Mouse (Mus musculus) MEL (cell line): ENCODE data around the gene Vtn. TPM values are rescaled to one million over a fixed set of nuclear protein-coding genes. Genes with fewer than 3 reads are reported as not detected.

Experiments used
- DNase-seq: peaks from one replicate; pipeline ENCODE4 v3.0.0; 2011; ENCODE audit warnings: low read depth, low spot score
- H3K27ac ChIP-seq: 2 replicates; pipeline ENCODE4 v1.5.1; 2012; ENCODE audit warnings: low read depth, mild to moderate bottlenecking, control low read depth, low read length, moderate library complexity; ENCODE audit not compliant: control insufficient read depth
- H3K27me3 ChIP-seq, 2 experiments: fragments of 150-350 bp in 1 of 2; sonication (generic) in 1 of 2; 2 replicates each; pipeline ENCODE4 v1.6.1; 2012; ENCODE audit warnings: low read length in 2 of 2, mild to moderate bottlenecking in 2 of 2, improper control_type of control experiment in 1 of 2, moderate library complexity in 1 of 2; ENCODE audit not compliant: insufficient read depth in 2 of 2, control insufficient read depth in 1 of 2
- H3K36me3 ChIP-seq, 2 experiments: 2 replicates each; pipeline ENCODE4 v1.6.1; 2012 to 2014; ENCODE audit warnings: low read length in 2 of 2, improper control_type of control experiment in 1 of 2, inconsistent platforms in 1 of 2, mild to moderate bottlenecking in 1 of 2; ENCODE audit not compliant: insufficient read depth in 2 of 2, control insufficient read depth in 1 of 2
- H3K4me1 ChIP-seq, 2 experiments: fragments of 150-350 bp in 1 of 2; sonication (generic) in 1 of 2; 2 replicates each; pipeline ENCODE4 v1.6.1; 2012; ENCODE audit warnings: low read length in 2 of 2, improper control_type of control experiment in 1 of 2, mild to moderate bottlenecking in 1 of 2; ENCODE audit not compliant: insufficient read depth in 2 of 2, control insufficient read depth in 1 of 2
- H3K4me3 ChIP-seq, 2 experiments: fragments of 150-350 bp in 1 of 2; sonication (generic) in 1 of 2; 2 replicates each; pipeline ENCODE4 v1.5.1; 2012; ENCODE audit warnings: low read depth in 2 of 2, low read length in 2 of 2, mild to moderate bottlenecking in 2 of 2, moderate library complexity in 2 of 2, control low read depth in 1 of 2, improper control_type of control experiment in 1 of 2; ENCODE audit not compliant: control insufficient read depth in 1 of 2, insufficient read depth in 1 of 2
- H3K79me2 ChIP-seq: 2 replicates; pipeline ENCODE4 v1.6.1; 2012; ENCODE audit warnings: mild to moderate bottlenecking, low read length, moderate library complexity; ENCODE audit not compliant: control insufficient read depth, poor library complexity, insufficient read depth
- H3K9ac ChIP-seq: 2 replicates; pipeline ENCODE4 v1.6.1; 2012; ENCODE audit warnings: low read depth, mild to moderate bottlenecking, control low read depth, low read length, moderate library complexity; ENCODE audit not compliant: control insufficient read depth, poor library complexity, severe bottlenecking
- H3K9me3 ChIP-seq: fragments of 150-350 bp; sonication (generic); replicated peaks from 2 replicates; pipeline ENCODE4 v1.6.1; 2012; ENCODE audit warnings: mild to moderate bottlenecking, low read length, improper control_type of control experiment, moderate library complexity; ENCODE audit not compliant: insufficient read depth
- BHLHE40 ChIP-seq: IDR thresholded peaks from 2 replicates; pipeline ENCODE4 v1.6.1; 2012; ENCODE audit warnings: low read depth, mild to moderate bottlenecking, inconsistent platforms, low read length, improper control_type of control experiment, borderline replicate concordance
- CHD1 ChIP-seq: IDR thresholded peaks from 2 replicates; pipeline ENCODE4 v1.6.1; 2012; ENCODE audit warnings: low read depth, mild to moderate bottlenecking, inconsistent platforms, low read length, improper control_type of control experiment
- CHD2 ChIP-seq: IDR thresholded peaks from 2 replicates; pipeline ENCODE4 v1.6.1; 2011; ENCODE audit warnings: low read length, improper control_type of control experiment
- CTCF ChIP-seq, 3 experiments: IDR thresholded peaks in 2 of 3; conservative IDR thresholded peaks in 1 of 3; 2 replicates each; pipeline ENCODE4 v1.5.1; 2011 to 2012; ENCODE audit warnings: low read length in 3 of 3, low read depth in 2 of 3, mild to moderate bottlenecking in 2 of 3, improper control_type of control experiment in 1 of 3, inconsistent platforms in 1 of 3, mixed read lengths in 1 of 3, moderate library complexity in 1 of 3; ENCODE audit not compliant: control insufficient read depth in 1 of 3, insufficient read depth in 1 of 3, poor library complexity in 1 of 3, severe bottlenecking in 1 of 3
- ELF1 ChIP-seq: IDR thresholded peaks from 2 replicates; pipeline ENCODE4 v1.6.1; 2014; ENCODE audit warnings: low read depth, mild to moderate bottlenecking, inconsistent platforms, low read length, improper control_type of control experiment, moderate library complexity
- EP300 ChIP-seq, 2 experiments: IDR thresholded peaks; 2 replicates each; pipeline ENCODE4 v1.6.1; 2011; ENCODE audit warnings: improper control_type of control experiment in 2 of 2, low read length in 2 of 2, low read depth in 1 of 2, mild to moderate bottlenecking in 1 of 2
- GABPA ChIP-seq: IDR thresholded peaks from 2 replicates; pipeline ENCODE4 v1.6.1; 2012; ENCODE audit warnings: low read depth, mild to moderate bottlenecking, inconsistent platforms, low read length, improper control_type of control experiment, moderate library complexity
- GATA1 ChIP-seq: IDR thresholded peaks from 2 replicates; pipeline ENCODE4 v1.6.1; 2011; ENCODE audit warnings: low read depth, low read length, improper control_type of control experiment
- HCFC1 ChIP-seq: IDR thresholded peaks from 2 replicates; pipeline ENCODE4 v1.6.1; 2012; ENCODE audit warnings: low read depth, mild to moderate bottlenecking, inconsistent platforms, low read length, improper control_type of control experiment, moderate library complexity
- JUND ChIP-seq: IDR thresholded peaks from 2 replicates; pipeline ENCODE4 v1.6.1; 2011; ENCODE audit warnings: low read depth, mild to moderate bottlenecking, improper control_type of control experiment, low read length
- KAT2A ChIP-seq: conservative IDR thresholded peaks from 2 replicates; pipeline ENCODE4 v1.6.1; 2012; ENCODE audit warnings: low read depth, low read length, improper control_type of control experiment, inconsistent platforms
- MAFK ChIP-seq: IDR thresholded peaks from 2 replicates; pipeline ENCODE4 v1.6.1; 2011; ENCODE audit warnings: low read depth, mild to moderate bottlenecking, low read length, improper control_type of control experiment, borderline replicate concordance
- MAX ChIP-seq: IDR thresholded peaks from 2 replicates; pipeline ENCODE4 v1.6.1; 2011; ENCODE audit warnings: low read length, improper control_type of control experiment
- MAZ ChIP-seq: IDR thresholded peaks from 2 replicates; pipeline ENCODE4 v1.6.1; 2012; ENCODE audit warnings: low read depth, mild to moderate bottlenecking, inconsistent platforms, low read length, improper control_type of control experiment
- MEF2A ChIP-seq: IDR thresholded peaks from 2 replicates; pipeline ENCODE4 v1.6.1; 2014; ENCODE audit warnings: low read depth, mild to moderate bottlenecking, inconsistent platforms, low read length, improper control_type of control experiment; ENCODE audit not compliant: poor library complexity, insufficient replicate concordance, severe bottlenecking; ENCODE audit errors: extremely low read depth
- MXI1 ChIP-seq: IDR thresholded peaks from 2 replicates; pipeline ENCODE4 v1.6.1; 2011; ENCODE audit warnings: mild to moderate bottlenecking, low read depth, low read length, improper control_type of control experiment
- MYB ChIP-seq: IDR thresholded peaks from 2 replicates; pipeline ENCODE4 v1.6.1; 2011; ENCODE audit warnings: mild to moderate bottlenecking, low read depth, low read length, improper control_type of control experiment
- MYC ChIP-seq: IDR thresholded peaks from 2 replicates; pipeline ENCODE4 v1.6.1; 2011; ENCODE audit warnings: low read depth, mild to moderate bottlenecking, low read length, improper control_type of control experiment, moderate library complexity
- NELFE ChIP-seq: IDR thresholded peaks from 2 replicates; pipeline ENCODE4 v1.6.1; 2011; ENCODE audit warnings: low read depth, low read length, improper control_type of control experiment
- NRF1 ChIP-seq: IDR thresholded peaks from 2 replicates; pipeline ENCODE4 v1.6.1; 2014; ENCODE audit warnings: low read depth, mild to moderate bottlenecking, inconsistent platforms, low read length, improper control_type of control experiment, moderate library complexity; ENCODE audit not compliant: poor library complexity, insufficient read depth, severe bottlenecking
- POLR2A ChIP-seq, 2 experiments: IDR thresholded peaks; 2 replicates each; pipeline ENCODE4 v1.6.1; 2011 to 2012; ENCODE audit warnings: low read length in 2 of 2, mild to moderate bottlenecking in 2 of 2, control low read depth in 1 of 2, improper control_type of control experiment in 1 of 2, low read depth in 1 of 2, moderate library complexity in 1 of 2; ENCODE audit not compliant: control insufficient read depth in 1 of 2, insufficient read depth in 1 of 2, poor library complexity in 1 of 2
- POLR2AphosphoS2 ChIP-seq: IDR thresholded peaks from 2 replicates; pipeline ENCODE4 v1.6.1; 2011; ENCODE audit warnings: low read length, improper control_type of control experiment
- POLR2AphosphoS5 ChIP-seq: IDR thresholded peaks from 2 replicates; pipeline ENCODE4 v1.6.1; 2012; ENCODE audit warnings: low read depth, borderline replicate concordance, mild to moderate bottlenecking, inconsistent platforms, low read length, moderate library complexity, mixed read lengths
- RAD21 ChIP-seq: IDR thresholded peaks from 2 replicates; pipeline ENCODE4 v1.6.1; 2011; ENCODE audit warnings: mild to moderate bottlenecking, low read depth, low read length, improper control_type of control experiment
- RCOR1 ChIP-seq: IDR thresholded peaks from 2 replicates; pipeline ENCODE4 v1.6.1; 2012; ENCODE audit warnings: low read depth, mild to moderate bottlenecking, inconsistent platforms, low read length, improper control_type of control experiment
- SIN3A ChIP-seq: IDR thresholded peaks from 2 replicates; pipeline ENCODE4 v1.6.1; 2012; ENCODE audit warnings: low read length, improper control_type of control experiment, inconsistent platforms
- SMC3 ChIP-seq: IDR thresholded peaks from 2 replicates; pipeline ENCODE4 v1.6.1; 2011; ENCODE audit warnings: low read depth, low read length, improper control_type of control experiment
- TAL1 ChIP-seq: IDR thresholded peaks from 2 replicates; pipeline ENCODE4 v1.6.1; 2012; ENCODE audit warnings: mild to moderate bottlenecking, inconsistent platforms, low read length, moderate library complexity, mixed read lengths
- TBP ChIP-seq: IDR thresholded peaks from 2 replicates; pipeline ENCODE4 v1.8.0; 2011; ENCODE audit warnings: low read depth, low read length, improper control_type of control experiment
- TCF12 ChIP-seq: IDR thresholded peaks from 2 replicates; pipeline ENCODE4 v1.6.1; 2014; ENCODE audit warnings: low read depth, mild to moderate bottlenecking, inconsistent platforms, low read length, improper control_type of control experiment, moderate library complexity
- UBTF ChIP-seq: IDR thresholded peaks from 2 replicates; pipeline ENCODE4 v1.6.1; 2012; ENCODE audit warnings: low read depth, mild to moderate bottlenecking, inconsistent platforms, low read length, improper control_type of control experiment, moderate library complexity, borderline replicate concordance; ENCODE audit not compliant: insufficient read depth
- USF1 ChIP-seq: IDR thresholded peaks from 2 replicates; pipeline ENCODE4 v1.6.1; 2014; ENCODE audit warnings: low read depth, mild to moderate bottlenecking, inconsistent platforms, low read length, improper control_type of control experiment, moderate library complexity
- USF2 ChIP-seq, 2 experiments: IDR thresholded peaks; 2 replicates each; pipeline ENCODE4 v1.6.1; 2011 to 2012; ENCODE audit warnings: improper control_type of control experiment in 2 of 2, low read length in 2 of 2, borderline replicate concordance in 1 of 2, inconsistent platforms in 1 of 2, low read depth in 1 of 2, mild to moderate bottlenecking in 1 of 2; ENCODE audit not compliant: insufficient read depth in 1 of 2
- ZC3H11A ChIP-seq: IDR thresholded peaks from 2 replicates; pipeline ENCODE4 v1.6.1; 2012; ENCODE audit warnings: low read depth, mild to moderate bottlenecking, inconsistent platforms, low read length, improper control_type of control experiment
- ZKSCAN1 ChIP-seq: IDR thresholded peaks from 2 replicates; pipeline ENCODE4 v1.6.1; 2012; ENCODE audit warnings: low read depth, mild to moderate bottlenecking, inconsistent platforms, low read length, improper control_type of control experiment, moderate library complexity
- ZMIZ1 ChIP-seq: IDR thresholded peaks from 2 replicates; pipeline ENCODE4 v1.6.1; 2012; ENCODE audit warnings: low read depth, mild to moderate bottlenecking, inconsistent platforms, low read length, improper control_type of control experiment, moderate library complexity
- ZNF384 ChIP-seq: IDR thresholded peaks from 2 replicates; pipeline ENCODE4 v1.6.1; 2012; ENCODE audit warnings: low read depth, mild to moderate bottlenecking, inconsistent platforms, low read length, improper control_type of control experiment
- polyA plus RNA-seq, 2 experiments: library from polyadenylated mRNA; stranded (reverse) in 1 of 2; unstranded in 1 of 2; fragments of >175 nt in 1 of 2; fragments of >200 nt in 1 of 2; gene quantifications; 2 replicates each; pipeline versions ENCODE4 v1.2.1 to v1.2.4; 2012; ENCODE audit warnings: low replicate concordance in 2 of 2, low read depth in 1 of 2; ENCODE audit not compliant: insufficient read length in 2 of 2, insufficient read depth in 1 of 2, missing spikeins in 1 of 2
- total RNA-seq: library from RNA; depleted of rRNA; stranded (reverse); fragments of 300-350 nt; gene quantifications from 2 replicates; pipeline ENCODE4 v1.2.3, GENCODE M21; 2012

Gene Vtn
- total and polyA plus RNA-seq, 3 experiments = 0.18 TPM; not detected in 2

DNA sequence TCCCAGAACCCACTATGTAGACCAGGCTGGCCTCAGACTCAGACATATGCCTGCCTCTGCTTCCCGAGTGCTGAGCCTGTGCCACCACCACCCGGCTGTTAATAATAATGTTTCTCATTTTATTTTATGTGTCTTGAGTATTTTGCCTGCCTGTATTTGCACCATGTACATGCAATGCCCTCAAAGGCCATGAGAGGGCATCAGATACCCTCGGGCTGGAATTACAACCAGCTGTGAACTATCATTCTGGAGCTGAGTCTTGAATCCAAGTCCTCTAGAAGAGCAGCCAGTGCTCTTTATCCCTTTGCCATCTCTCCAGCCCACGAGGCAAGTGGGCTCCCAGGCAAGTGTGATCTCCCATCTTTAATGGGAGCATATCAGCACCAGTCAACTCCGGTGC is 43.6 kb upstream of the Vtn start:
- DNase-seq = peak; percentile 88
- Histone ChIP-seq H3K9me3 (no peaks in the 10 kb centered on the region), H3K27ac (no peak overlapping the region), H3K79me2 (no peaks in the 10 kb centered on the region), H3K36me3 (no peaks in the 10 kb centered on the region), H3K27me3 (peaks cover 13 to 26% of the 10 kb centered on the region in 2 experiments), H3K4me3 (peak overlapping the region in 1 of 2 experiments; percentile 36; a peak in 1 of 4 replicates), H3K4me1 (peaks cover 0 to 3% of the 10 kb centered on the region in 2 experiments; a peak in 1 of 4 replicates), H3K9ac (no peak overlapping the region)
- no peak for TF ChIP-seq UBTF
- 0 out of 2 replicates have a peak, but pooled peaks have one; percentile 17 for TF ChIP-seq TCF12
- TF ChIP-seq TAL1 = no peak
- peak; percentile 77 to 93 (median 92) for TF ChIP-seq CTCF (IDR thresholded peaks at IDR 0.05 in 2 of 3, conservative IDR thresholded peaks at IDR 0.05 in 1 of 3; ENCODE audit: control insufficient read depth in 1 of 3, insufficient read depth in 1 of 3, low read depth in 2 of 3, low read length in 3 of 3, poor library complexity in 1 of 3, severe bottlenecking in 1 of 3)
- peak; percentile 82 for TF ChIP-seq ZC3H11A
- no peak for TF ChIP-seq USF1
- TF ChIP-seq MXI1 = 0 out of 2 replicates have a peak, but pooled peaks have one; percentile 15
- TF ChIP-seq ELF1 = no peak
- TF ChIP-seq POLR2A (IDR thresholded peaks at IDR 0.05; ENCODE audit: control insufficient read depth in 1 of 2, insufficient read depth in 1 of 2, low read depth in 1 of 2, low read length in 2 of 2, poor library complexity in 1 of 2) = no peak
- peak; percentile 91 for TF ChIP-seq RAD21
- TF ChIP-seq ZNF384 = peak; percentile 71
- no peak for TF ChIP-seq MAZ
- TF ChIP-seq MAX = peak; percentile 49; the same call in 1 of the 2 replicates
- TF ChIP-seq CHD2 = no peak
- TF ChIP-seq JUND = 0 out of 2 replicates have a peak, but pooled peaks have one; percentile 31
- TF ChIP-seq NRF1 = no peak
- TF ChIP-seq MAFK = no peak
- no peak for TF ChIP-seq EP300 (IDR thresholded peaks at IDR 0.05; ENCODE audit: low read depth in 1 of 2, low read length in 2 of 2)
- TF ChIP-seq TBP = 0 out of 2 replicates have a peak, but pooled peaks have one; percentile 23
- TF ChIP-seq POLR2AphosphoS5 = no peak
- no peak for TF ChIP-seq GABPA
- peak; percentile 41; the same call in 1 of the 2 replicates for TF ChIP-seq HCFC1
- no peak for TF ChIP-seq ZKSCAN1
- no peak for TF ChIP-seq POLR2AphosphoS2
- peak; percentile 72 for TF ChIP-seq SIN3A
- no peak for TF ChIP-seq CHD1
- no peak for TF ChIP-seq MYB
- no peak for TF ChIP-seq NELFE
- TF ChIP-seq USF2 (IDR thresholded peaks at IDR 0.05; ENCODE audit: borderline replicate concordance in 1 of 2, insufficient read depth in 1 of 2, low read depth in 1 of 2, low read length in 2 of 2) = no peak
- no peak for TF ChIP-seq MYC
- no peak for TF ChIP-seq MEF2A
- TF ChIP-seq SMC3 = peak; percentile 85
- 0 out of 2 replicates have a peak, but pooled peaks have one; percentile 34 for TF ChIP-seq RCOR1
- TF ChIP-seq KAT2A = no peak
- TF ChIP-seq GATA1 = no peak
- TF ChIP-seq ZMIZ1 = no peak
- no peak for TF ChIP-seq BHLHE40
